Mouse (Mus musculus): ENCODE measurements around the gene Dst.

DNA sequence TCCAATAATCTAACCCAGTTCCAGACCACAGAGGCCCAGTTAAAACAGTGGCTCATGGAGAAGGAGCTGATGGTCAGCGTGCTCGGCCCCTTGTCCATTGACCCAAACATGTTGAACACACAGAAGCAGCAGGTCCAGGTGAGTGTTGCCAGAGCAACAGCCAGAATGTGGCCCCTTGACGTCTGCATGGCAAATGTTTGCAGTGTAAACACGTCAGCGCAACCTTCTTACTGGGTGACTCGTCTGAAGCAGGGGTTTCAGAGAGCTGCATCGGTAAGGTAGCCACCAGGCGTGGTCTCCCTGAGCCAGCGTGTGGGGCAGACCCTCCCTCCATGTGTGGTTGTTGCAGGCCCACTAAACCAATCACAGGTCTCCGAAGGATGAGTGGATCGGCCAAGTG is 315.8 kb downstream of the Dst start:
- TF ChIP-seq EP300 (IDR thresholded peaks at IDR 0.05; ENCODE audit: insufficient read depth, low read depth, low read length) (no peak), CTCF (IDR thresholded peaks at IDR 0.05) (no peak), POLR2A (IDR thresholded peaks at IDR 0.05; ENCODE audit: insufficient read depth, low read depth, low read length) (no peak)
